Mouse (Mus musculus) forebrain, embryonic 13.5 days (tissue): ENCODE results near the gene Gpr161. TPM values are rescaled to one million over a fixed set of nuclear protein-coding genes. Genes with fewer than 3 reads are reported as not detected.

Experiments used
- ATAC-seq: fragments of 200-750 bp; cut with Nextera tagmentation; 2 replicates; pipeline ENCODE4 v1.8.0; 2017
- H3K27ac ChIP-seq: fragments of 300-500 bp; sonication (generic); 2 replicates; pipeline ENCODE4 v1.5.1; 2015; ENCODE audit warnings: inconsistent platforms, mild to moderate bottlenecking, moderate library complexity
- H3K27me3 ChIP-seq: fragments of 300-500 bp; sonication (generic); 2 replicates; pipeline ENCODE4 v1.6.1; 2015; ENCODE audit warnings: mild to moderate bottlenecking, inconsistent platforms
- H3K36me3 ChIP-seq: fragments of 300-500 bp; sonication (generic); 2 replicates; pipeline ENCODE4 v1.6.1; 2015; ENCODE audit warnings: mild to moderate bottlenecking, inconsistent platforms; ENCODE audit not compliant: poor library complexity, severe bottlenecking
- H3K4me1 ChIP-seq: fragments of 300-500 bp; sonication (generic); 2 replicates; pipeline ENCODE4 v1.6.1; 2015; ENCODE audit warnings: inconsistent platforms
- H3K4me2 ChIP-seq: fragments of 300-500 bp; sonication (generic); 2 replicates; pipeline ENCODE4 v1.6.1; 2015; ENCODE audit warnings: inconsistent platforms, mild to moderate bottlenecking, moderate library complexity
- H3K4me3 ChIP-seq: fragments of 300-500 bp; sonication (generic); 2 replicates; pipeline ENCODE4 v1.5.1; 2015; ENCODE audit warnings: mild to moderate bottlenecking, inconsistent platforms
- H3K9ac ChIP-seq: fragments of 300-500 bp; sonication (generic); 2 replicates; pipeline ENCODE4 v1.6.1; 2015; ENCODE audit warnings: mild to moderate bottlenecking, inconsistent platforms
- H3K9me3 ChIP-seq: fragments of 300-500 bp; sonication (generic); replicated peaks from 2 replicates; pipeline ENCODE4 v1.6.1; 2016; ENCODE audit warnings: inconsistent platforms
- WGBS: fragments of 180-500 bp; shearing (Covaris S2); methylation state at CpG from one replicate; pipeline ENCODE4 v1.1.7; 2015; 5-methylcytosine and 5-hydroxymethylcytosine counted together
- polyA plus RNA-seq: library from polyadenylated mRNA; unstranded; fragments of >200 nt; fragmentation: Nextera tagmentation; extraction: Ambion mirVana; gene quantifications from 2 replicates; pipeline ENCODE4 v1.2.1, GENCODE M21; 2015

Gene Gpr161
- polyA plus RNA-seq, 1 experiment from 2014 or later: 3.5 TPM

DNA sequence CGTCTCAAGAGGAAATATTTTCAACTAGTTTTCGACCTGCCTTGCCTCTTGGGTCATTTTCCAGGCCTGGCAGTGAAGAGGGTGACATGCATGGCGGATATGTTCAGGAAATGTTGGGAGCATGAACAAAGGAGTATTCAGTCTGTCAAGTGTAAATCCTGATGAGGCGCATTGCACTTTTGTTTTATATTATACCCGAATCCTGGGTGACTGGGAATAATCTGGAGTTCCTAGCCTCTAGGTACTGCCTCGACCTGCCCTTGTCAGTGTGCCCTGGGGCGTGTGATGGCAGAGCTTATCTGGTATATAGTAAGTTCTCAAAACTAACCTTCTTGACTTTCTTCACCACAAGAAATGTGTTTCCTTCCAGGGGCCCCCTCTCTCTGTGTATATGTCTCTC is 11.5 kb upstream of the Gpr161 start:
- no peaks in the 10 kb centered on the region for H3K27me3 ChIP-seq
- peak overlapping the region; percentile 85 for H3K4me2 ChIP-seq
- no peaks in the 10 kb centered on the region for H3K9me3 ChIP-seq
- 59% methylated on average over 7 of the region's 7 CpGs for WGBS
- H3K36me3 ChIP-seq: no peaks in the 10 kb centered on the region
- H3K9ac ChIP-seq: peak overlapping the region; percentile 93
- peaks cover 42% of the 10 kb centered on the region for H3K4me1 ChIP-seq
- H3K27ac ChIP-seq: no peak overlapping the region
- no peak for ATAC-seq
- peak overlapping the region; percentile 82 for H3K4me3 ChIP-seq

DNA sequence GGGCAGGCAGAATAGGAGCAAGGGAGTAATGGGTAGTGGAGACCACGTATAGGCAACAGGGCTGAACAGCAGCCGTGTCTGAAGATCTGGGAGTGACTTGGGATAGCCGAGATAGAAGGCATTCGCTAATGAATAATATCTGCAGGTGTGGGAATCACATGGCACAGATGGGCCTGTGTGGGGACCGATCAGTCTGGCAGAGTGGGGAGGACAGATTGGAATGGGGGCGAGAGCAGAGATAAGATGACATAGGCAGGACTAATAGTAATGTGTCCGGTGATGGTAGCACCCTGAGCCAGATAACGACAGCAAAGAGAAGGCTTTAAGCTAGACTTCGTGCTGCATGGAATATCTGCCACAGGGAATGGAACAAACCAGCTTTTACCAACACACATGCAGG is 7.4 kb upstream of the Gpr161 start:
- Histone ChIP-seq H3K9me3 (no peaks in the 10 kb centered on the region), H3K9ac (no peak overlapping the region), H3K4me1 (peaks cover 19% of the 10 kb centered on the region), H3K4me3 (no peak overlapping the region), H3K36me3 (peaks cover 6% of the 10 kb centered on the region), H3K27ac (no peak overlapping the region), H3K27me3 (no peaks in the 10 kb centered on the region), H3K4me2 (no peak overlapping the region)
- no peak for ATAC-seq
- 94% methylated on average over 9 of the region's 9 CpGs for WGBS

DNA sequence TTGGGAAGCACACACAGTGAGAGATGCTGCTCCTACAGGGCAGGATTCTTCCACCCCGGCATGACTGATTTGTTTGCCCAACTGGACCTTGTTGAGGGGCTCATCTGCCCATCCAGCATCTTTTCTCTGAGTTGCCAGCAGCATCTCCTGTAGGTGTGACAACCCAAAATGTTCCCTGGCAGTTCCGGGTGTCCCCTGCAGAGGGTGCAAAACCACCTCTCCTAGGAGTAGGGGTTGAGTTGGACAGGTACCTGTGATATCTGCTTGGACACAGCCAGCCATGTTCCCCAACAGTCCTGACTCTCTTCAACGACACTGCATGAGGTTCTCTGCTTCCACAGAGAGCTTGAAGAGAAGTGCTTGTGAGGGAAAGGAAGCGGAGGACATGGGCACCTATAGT is 5.8 kb upstream of the Gpr161 start:
- 93% methylated on average over 4 of the region's 4 CpGs for WGBS

DNA sequence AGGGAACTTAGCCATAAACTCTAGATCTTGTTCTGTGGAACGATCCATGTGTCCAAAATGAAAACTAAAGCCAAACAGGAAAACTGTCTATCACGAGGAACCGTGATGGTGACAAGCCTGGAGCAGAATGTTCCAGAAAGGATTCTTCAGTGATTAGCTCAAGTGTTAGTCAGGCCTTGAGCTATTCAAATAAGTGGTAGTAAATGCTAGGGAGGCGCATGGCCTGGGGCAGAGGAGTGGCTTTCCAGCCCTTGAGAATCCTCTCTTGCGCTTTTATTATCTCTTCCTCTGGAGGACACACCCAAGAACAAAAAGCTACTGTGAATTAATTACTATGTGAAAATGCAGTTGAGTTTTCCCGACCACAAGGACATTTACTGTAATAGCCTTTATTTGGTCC is 4.0 kb upstream of the Gpr161 start:
- Histone ChIP-seq H3K36me3 (peaks cover 37% of the 10 kb centered on the region), H3K27ac (no peak overlapping the region), H3K4me3 (no peak overlapping the region), H3K4me2 (no peak overlapping the region), H3K4me1 (no peaks in the 10 kb centered on the region), H3K27me3 (no peaks in the 10 kb centered on the region), H3K9ac (no peak overlapping the region), H3K9me3 (no peaks in the 10 kb centered on the region)
- 90% methylated on average over 6 of the region's 6 CpGs for WGBS
- ATAC-seq: no peak

More for the DNA sequence above, 5.8 kb upstream of the Gpr161 start:
- no peak overlapping the region for H3K9ac ChIP-seq
- ATAC-seq: no peak
- peaks cover 7% of the 10 kb centered on the region for H3K4me1 ChIP-seq
- H3K36me3 ChIP-seq: peaks cover 20% of the 10 kb centered on the region
- no peak overlapping the region for H3K4me3 ChIP-seq
- no peaks in the 10 kb centered on the region for H3K27me3 ChIP-seq
- no peak overlapping the region for H3K27ac ChIP-seq
- no peak overlapping the region for H3K4me2 ChIP-seq
- H3K9me3 ChIP-seq: no peaks in the 10 kb centered on the region

DNA sequence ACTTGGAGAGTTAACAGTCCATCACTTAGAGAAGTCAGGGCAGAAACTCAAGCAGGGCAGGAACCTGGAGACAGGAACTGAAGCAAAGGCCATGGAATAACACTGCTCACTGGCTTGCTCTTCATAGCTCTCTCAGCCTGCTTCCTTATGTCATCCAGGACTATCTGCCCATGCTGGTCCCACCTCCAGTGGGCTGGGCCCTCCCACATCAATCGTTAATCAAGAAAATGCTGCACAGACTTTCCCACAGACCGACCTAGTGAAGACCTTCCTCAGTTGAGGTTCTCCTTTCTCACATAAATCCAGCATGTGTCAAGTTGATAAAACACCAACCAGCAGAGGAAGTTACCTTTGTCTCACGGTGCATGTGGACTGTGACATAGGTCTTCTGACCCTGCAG is 5.5 kb downstream of the Gpr161 start:
- ATAC-seq: no peak
- Histone ChIP-seq H3K4me3 (no peak overlapping the region), H3K9me3 (no peaks in the 10 kb centered on the region), H3K36me3 (peaks cover 15% of the 10 kb centered on the region), H3K27ac (no peak overlapping the region), H3K4me1 (peaks cover 26% of the 10 kb centered on the region), H3K27me3 (no peaks in the 10 kb centered on the region), H3K9ac (no peak overlapping the region), H3K4me2 (no peak overlapping the region)
- WGBS: 83% methylated on average over 3 of the region's 3 CpGs

DNA sequence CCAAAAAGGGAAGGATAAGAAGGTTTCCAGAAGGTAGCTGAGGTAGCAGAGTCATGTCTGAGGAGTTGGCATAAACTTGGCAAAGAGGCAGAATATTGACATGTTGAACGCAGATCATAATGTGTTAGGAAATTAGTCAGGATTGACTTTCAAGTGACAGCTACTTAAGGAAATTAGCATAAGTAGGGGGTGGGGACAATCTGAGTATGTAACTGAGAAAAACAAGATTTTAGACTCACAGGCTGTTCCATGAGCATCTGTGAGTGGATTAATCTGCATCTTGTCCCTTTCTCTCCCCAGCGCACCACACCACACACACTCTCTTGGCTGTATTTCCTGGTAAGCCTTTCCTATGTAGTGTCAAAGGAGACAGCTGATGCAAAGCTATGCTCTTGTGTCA is 6.0 kb downstream of the Gpr161 start:
- Histone ChIP-seq H3K36me3 (peaks cover 15% of the 10 kb centered on the region), H3K27me3 (no peaks in the 10 kb centered on the region), H3K4me3 (no peak overlapping the region), H3K9ac (no peak overlapping the region), H3K27ac (no peak overlapping the region), H3K4me2 (no peak overlapping the region), H3K4me1 (peaks cover 26% of the 10 kb centered on the region), H3K9me3 (no peaks in the 10 kb centered on the region)
- peak; percentile 66; the same call in 1 of the 2 replicates for ATAC-seq
- 68% methylated on average over 2 of the region's 2 CpGs for WGBS

DNA sequence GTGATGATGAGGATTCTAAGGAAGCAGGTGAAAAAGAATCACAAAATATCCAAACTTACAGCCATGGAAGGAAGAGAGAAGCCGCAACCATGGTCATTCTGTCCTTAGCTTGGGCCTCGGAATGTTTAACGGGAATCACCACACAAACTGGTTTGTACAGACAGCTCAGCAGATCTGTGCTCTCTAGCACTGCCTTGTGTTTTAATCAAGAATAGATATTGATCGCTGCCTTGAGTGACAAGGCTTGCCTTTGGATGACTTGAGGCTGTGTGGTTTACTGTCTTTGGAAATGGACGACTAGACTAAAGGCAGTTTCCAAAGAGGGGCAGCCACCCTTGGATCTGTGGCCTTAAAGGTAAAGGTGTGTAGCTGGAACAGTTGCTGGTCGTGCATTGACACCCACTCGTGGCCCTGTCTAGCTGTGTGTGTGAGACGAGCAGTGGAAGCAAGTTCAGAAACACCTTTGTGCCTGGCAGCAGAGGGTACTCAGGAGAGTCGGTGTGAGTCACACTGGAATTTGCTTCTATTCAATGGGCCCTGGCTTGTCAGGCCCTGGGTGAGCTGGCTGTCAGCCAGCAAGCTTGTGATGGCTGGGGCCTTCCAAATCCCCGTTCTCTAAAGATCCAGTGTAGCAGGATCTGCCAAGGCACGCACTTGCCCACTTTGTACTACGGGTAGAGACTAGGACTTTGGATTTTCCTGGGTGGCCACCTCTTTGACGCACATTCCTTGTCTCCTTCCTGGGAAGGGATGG is 7.0 kb downstream of the Gpr161 start:
- Histone ChIP-seq H3K9me3 (no peaks in the 10 kb centered on the region), H3K27ac (peak overlapping the region; percentile 63), H3K4me2 (peak overlapping the region; percentile 15; the same call in 1 of the 2 replicates), H3K9ac (no peak overlapping the region), H3K4me1 (peaks cover 26% of the 10 kb centered on the region), H3K27me3 (no peaks in the 10 kb centered on the region), H3K36me3 (peaks cover 18% of the 10 kb centered on the region), H3K4me3 (no peak overlapping the region)
- 55% methylated on average over 13 of the region's 13 CpGs for WGBS
- peak; percentile 74 for ATAC-seq

DNA sequence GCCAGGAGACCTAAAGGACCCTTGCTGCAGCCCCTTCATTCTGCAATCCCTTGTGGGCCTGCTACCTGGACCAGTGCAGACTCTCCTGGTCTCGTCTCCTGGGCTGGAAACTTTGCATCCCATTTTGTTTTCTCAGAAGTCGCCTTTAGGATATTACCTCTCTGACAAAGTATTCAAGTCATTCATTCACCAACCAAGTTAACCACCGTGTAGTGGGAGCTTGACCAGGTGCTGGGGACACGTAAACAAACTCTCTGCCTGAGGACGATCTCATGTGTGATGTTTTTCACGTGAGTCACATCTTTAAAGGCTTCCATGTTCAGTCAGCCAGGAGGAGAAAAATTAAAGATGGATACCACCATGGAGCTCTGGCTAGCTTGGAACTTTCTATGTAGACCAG is 7.6 kb downstream of the Gpr161 start:
- Histone ChIP-seq H3K9me3 (no peaks in the 10 kb centered on the region), H3K4me3 (no peak overlapping the region), H3K4me1 (peaks cover 26% of the 10 kb centered on the region), H3K9ac (no peak overlapping the region), H3K36me3 (peaks cover 24% of the 10 kb centered on the region), H3K27ac (peak overlapping the region; percentile 63), H3K4me2 (peak overlapping the region; percentile 15; the same call in 1 of the 2 replicates), H3K27me3 (no peaks in the 10 kb centered on the region)
- WGBS: 82% methylated on average over 6 of the region's 6 CpGs
- peak; percentile 13; the same call in 1 of the 2 replicates for ATAC-seq

DNA sequence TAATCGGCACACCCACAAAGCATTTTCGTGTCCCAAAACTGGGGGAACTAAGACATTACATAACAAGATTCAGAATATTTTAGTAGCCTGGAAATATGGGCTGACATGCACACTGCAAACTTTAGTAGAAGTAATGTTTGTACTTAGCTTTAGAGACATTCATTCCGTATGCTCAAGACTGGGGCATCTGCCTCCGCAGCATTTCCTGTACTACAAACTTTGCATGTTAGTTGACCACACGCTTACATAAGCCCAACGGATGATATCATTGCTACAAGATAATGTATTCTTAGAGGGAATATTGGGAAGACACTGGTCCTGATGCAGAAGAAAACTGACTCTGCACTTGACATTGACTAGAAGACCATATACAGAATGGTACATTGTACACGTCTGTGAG is 8.8 kb downstream of the Gpr161 start:
- H3K9ac ChIP-seq: no peak overlapping the region
- no peak overlapping the region for H3K27ac ChIP-seq
- H3K4me2 ChIP-seq: no peak overlapping the region
- H3K9me3 ChIP-seq: no peaks in the 10 kb centered on the region
- WGBS: 95% methylated on average over 7 of the region's 7 CpGs
- H3K36me3 ChIP-seq: peaks cover 35% of the 10 kb centered on the region
- H3K4me1 ChIP-seq: peaks cover 26% of the 10 kb centered on the region
- no peak for ATAC-seq
- H3K4me3 ChIP-seq: no peak overlapping the region
- no peaks in the 10 kb centered on the region for H3K27me3 ChIP-seq

DNA sequence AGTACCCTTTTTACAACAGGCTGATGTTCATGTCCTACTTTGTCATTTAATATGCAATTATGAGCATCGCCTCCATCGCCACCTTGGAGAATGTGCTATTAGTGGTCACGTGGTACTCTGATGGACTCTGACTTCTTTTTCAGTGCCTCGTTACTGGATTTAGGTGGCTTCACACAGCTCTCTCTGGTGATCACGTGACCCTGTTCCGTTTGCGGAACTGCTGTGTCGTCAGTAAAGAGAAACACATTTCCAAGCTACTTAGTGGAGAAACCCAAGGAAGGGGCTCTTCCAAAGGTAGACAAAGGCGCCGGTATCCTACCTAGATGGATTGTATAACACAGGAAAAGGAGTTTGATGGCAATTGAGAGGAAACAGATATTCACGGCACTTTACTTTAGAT is 12.6 kb downstream of the Gpr161 start:
- Histone ChIP-seq H3K4me2 (no peak overlapping the region), H3K4me1 (peaks cover 4% of the 10 kb centered on the region; the same call in 1 of the 2 replicates), H3K9me3 (no peaks in the 10 kb centered on the region), H3K27me3 (no peaks in the 10 kb centered on the region), H3K27ac (no peak overlapping the region), H3K4me3 (no peak overlapping the region), H3K9ac (no peak overlapping the region), H3K36me3 (peaks cover 71% of the 10 kb centered on the region)
- 79% methylated on average over 11 of the region's 11 CpGs for WGBS
- ATAC-seq: no peak

DNA sequence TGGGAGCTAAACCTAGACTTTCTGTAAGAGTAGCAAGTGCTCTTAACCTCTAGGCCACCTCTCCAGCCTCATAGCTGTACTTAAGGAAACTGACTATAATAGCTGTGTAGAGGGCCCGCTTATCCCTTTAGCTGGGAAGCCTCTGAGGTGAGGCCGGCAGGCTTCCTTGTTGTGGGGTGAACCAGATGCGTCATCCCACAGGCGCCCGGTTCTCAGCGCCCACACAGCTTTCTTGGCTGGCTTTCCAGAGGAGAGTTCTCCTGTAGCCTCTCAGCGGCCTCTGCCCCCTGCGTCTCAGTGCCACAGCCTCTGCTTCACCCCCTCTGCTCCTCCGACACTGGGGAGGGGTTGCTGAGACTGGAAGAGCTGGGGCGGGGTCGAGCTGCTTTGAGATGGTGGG is 20.8 kb downstream of the Gpr161 start:
- no peak overlapping the region for H3K27ac ChIP-seq
- H3K4me3 ChIP-seq: no peak overlapping the region
- peaks cover 77% of the 10 kb centered on the region for H3K36me3 ChIP-seq
- no peak overlapping the region for H3K9ac ChIP-seq
- H3K9me3 ChIP-seq: no peaks in the 10 kb centered on the region
- H3K4me2 ChIP-seq: no peak overlapping the region
- WGBS: 56% methylated on average over 11 of the region's 11 CpGs
- no peaks in the 10 kb centered on the region for H3K4me1 ChIP-seq
- ATAC-seq: no peak
- H3K27me3 ChIP-seq: no peaks in the 10 kb centered on the region

DNA sequence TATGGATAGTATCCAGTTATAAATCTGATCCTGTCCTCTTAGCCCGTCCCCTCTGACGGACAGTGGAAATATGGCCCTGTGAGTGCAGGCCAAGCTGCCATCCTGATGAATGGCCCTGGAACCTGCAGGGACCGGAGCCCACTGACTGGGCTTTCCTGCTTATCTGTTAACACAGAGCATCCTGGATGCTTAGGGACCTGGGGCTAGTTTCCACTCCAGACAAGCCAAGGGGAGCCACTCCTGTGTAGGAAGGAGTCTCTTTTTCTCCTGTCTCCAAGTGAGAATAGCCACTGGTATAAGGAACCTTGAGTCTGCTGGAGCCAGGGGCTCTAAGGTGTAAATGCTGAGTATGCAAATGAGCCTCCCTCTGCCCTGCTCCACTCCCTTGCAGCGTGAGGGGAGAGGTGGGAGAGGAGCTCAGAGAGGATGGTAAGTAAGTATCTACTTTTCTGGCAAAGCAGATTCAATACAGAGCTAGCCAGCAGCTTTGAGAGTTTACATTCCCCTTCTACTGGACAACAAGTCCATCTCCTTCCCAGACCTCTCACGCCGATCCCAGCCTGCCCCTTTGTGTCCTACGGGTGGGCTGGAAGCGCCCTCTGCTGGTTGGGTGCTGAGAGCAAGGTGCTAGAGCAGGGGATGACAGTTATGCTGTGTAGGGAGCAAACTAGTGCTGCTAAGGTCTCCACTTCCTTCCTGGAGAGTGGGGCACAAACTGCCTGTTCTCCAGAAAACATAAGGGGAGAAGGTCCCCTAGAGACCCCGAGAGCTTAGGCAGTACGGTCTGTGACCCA is 24.7 kb downstream of the Gpr161 start:
- no peaks in the 10 kb centered on the region for H3K9me3 ChIP-seq
- H3K27ac ChIP-seq: no peak overlapping the region
- peak; percentile 79 for ATAC-seq
- H3K9ac ChIP-seq: no peak overlapping the region
- no peaks in the 10 kb centered on the region for H3K4me1 ChIP-seq
- H3K27me3 ChIP-seq: no peaks in the 10 kb centered on the region
- no peak overlapping the region for H3K4me2 ChIP-seq
- WGBS: 46% methylated on average over 10 of the region's 10 CpGs
- peaks cover 76% of the 10 kb centered on the region for H3K36me3 ChIP-seq
- no peak overlapping the region for H3K4me3 ChIP-seq
